Mouse (Mus musculus): ENCODE measurements at regions not wholly inside any gene's neighbourhood (a gene's known extent, or its start where the extent isn't known, plus 50 kb on each side); places are given as distances from the start of the nearest gene placed in this dataset.

DNA sequence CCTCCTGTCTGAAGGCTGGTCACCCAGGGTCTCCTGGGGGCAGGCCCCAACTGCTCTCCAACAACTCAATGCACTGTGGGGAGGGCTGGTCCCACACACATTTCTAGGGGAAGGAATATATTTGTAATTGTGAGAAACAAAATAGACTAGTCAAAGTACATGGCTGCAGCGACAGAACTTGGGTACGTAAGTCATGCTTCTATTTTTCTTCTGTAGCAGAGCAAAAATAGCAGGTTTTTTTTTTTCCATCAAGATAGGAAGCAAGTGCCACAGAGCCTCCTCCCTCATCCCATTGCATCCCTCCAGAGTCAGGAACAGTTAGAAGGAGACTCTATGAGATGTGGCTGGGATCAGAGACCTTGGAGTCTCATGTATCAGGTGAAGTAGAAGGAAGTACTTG is 124.9 kb upstream of the Tnr start:
- no peak for DNase-seq (ENCODE audit: low read depth, low spot score)

DNA sequence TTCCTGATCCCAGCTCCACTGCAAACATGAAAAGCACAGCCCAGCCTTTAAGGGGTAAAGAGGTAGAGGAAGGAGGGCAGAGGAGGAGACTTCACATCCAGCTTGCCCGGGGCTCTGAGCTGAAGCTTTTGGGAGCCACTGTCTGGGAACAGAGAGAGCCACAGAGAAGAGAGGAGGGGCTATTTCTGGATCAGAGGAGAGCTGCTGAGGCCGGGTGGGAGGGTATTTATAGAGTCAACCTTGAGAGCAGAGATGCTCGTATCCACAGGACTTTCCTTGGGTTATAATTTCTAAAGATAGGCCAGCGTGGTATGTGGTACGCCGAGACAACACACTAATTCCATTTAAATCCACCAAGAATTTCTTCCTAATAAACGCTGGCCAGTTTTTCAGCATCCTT is 117.3 kb upstream of the Tnr start:
- DNase-seq (ENCODE audit: low read depth, low spot score) = no peak

DNA sequence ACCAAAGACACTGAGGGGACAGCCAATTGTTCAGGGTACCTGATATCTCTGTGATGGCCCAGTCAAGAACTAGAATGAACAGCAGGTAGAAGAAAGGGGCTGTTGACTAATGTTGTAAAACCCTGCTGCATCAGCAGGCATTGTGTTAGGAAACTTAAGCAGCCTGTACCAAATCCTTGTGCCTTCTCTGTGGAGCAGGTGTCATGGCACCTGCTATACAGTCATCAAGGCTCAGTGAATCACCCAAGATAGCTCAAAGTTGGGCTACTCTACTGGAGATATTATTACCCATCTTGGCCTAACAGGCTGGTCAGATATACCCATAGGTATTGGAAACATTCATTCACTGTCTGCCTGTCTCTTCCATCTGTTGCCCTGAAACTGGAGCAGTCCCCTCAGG is 116.8 kb upstream of the Tnr start:
- DNase-seq (ENCODE audit: low read depth, low spot score) = no peak

DNA sequence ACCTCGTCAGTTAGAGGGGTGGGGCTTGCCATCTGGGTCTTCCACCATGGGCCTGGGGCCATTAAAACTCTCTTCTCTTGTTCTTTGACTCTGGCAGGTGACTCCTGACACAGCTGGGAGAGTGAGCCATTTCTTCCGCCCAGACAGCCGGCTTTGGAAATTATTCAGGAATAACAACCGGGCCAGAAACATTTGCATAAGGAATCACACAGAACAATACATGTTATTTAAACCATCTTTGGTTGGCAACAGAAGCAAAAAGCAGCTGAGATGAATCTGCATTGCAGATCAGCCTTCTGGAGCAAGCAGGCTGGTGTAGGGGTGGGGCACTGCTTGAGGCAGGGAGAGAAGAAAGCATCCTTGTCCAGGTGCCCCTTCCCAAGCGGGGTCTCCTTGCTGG is 110.2 kb upstream of the Tnr start:
- DNase-seq (ENCODE audit: low read depth, low spot score) = peak; percentile 67

DNA sequence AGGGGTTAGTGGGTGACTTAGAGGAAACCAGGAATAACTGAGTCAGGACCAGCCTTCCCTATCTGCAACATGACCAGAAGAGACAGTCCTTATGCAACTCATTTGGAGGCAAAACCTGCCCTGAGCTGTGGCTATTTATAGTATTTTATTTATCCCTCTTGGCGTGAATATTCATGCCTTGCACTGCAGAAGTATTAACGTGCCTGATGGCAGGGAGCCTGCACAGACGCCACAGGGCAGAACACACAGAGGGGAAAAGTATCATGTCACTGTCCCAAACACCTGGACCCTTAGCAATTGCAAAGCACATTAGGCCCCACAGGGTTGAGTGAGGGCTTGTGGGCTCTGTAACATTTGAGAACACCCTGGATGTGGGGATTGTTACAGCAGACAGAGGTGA is 107.9 kb upstream of the Tnr start:
- DNase-seq (ENCODE audit: low read depth, low spot score) = no peak

DNA sequence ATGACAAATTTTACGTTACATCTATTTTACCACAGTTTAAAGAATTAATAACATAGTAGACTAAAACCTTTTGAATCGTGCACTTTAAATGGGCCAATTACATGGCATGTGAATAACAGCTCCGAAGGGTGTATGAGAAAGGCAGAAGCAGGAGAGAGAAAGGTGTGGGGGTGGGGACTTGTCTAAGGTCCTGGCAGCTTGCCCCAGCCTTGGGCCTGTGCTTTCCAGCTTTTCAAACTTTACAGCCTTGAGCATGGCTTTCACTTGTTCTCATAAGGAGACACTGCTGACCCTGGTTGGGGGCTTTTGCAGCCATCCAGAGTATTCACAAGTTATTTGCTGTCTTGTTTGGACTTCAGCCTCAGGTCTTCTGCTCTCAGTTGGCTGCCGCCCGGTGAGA is 106.4 kb upstream of the Tnr start:
- DNase-seq (ENCODE audit: low read depth, low spot score) = no peak

DNA sequence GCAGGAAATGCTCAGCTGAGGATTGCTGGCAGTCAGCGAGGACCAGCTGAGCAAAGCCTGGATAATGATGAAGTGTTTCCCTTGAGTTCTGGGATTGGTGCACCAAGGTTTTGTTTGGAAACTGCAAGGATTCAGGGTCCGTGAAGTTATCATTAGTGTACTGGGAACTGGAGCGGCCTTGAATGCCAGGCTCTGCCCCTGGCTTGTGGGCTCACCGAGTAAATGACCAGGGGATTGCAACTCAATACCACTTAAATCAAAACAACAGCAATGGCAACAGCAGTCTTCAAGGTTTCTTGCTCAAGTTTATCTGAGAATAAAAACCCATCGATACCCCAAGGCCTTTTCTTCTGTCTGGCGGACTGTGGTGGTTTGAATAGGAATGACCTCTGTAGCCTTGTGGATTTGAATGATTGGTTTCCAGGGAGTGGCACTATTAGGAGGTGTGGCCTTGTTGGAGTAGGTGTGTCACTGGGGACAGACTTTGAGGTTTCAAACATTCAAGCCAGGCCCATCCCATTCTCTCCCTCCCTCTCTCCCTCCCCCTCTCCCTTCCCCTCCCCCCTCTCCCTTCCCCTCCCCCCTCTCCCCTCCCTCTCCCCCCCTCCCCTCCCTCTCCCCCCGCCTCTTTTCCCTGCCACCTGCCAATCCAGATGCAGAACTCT is 104.1 kb upstream of the Tnr start:
- DNase-seq (ENCODE audit: low read depth, low spot score) = no peak

DNA sequence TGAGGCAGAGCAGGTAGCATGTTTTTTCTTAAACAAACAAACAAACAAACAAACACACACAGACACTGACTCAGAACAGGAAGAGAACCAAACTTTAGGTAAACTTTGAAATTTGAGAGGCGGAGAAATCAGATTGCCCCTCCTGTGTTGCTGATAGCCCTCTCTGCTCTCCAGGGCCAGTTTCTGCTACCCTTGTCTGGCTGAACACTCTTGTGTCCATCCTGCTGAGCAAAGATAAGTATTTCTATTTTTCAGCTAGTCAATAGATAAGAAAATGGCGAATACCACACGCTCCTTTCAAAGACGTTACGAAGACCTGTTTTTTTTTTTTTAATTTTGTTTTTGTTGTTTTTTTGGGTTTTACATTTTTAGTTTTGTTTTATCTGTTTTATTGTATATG is 103.4 kb upstream of the Tnr start:
- DNase-seq (ENCODE audit: low read depth, low spot score) = no peak

DNA sequence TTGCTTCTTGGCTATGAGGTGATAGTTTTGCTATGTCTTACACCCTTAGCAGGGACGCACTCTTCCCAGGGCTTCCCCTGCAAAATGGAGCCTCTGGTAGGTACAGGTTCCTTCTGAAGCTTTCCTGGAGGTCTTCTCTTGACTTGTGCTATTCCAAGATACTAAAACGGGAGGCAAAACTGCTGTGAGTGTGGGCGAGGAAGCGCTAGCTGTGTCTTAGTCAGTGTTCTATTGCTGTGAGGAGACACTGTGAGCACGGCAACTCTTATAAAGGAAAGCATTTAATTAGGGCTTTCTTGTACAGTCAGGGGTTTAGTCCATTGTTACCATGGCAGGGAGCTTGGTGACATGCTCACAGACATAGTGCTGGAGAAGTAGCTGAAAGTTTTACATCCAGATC is 99.9 kb upstream of the Tnr start:
- peak; percentile 81 for DNase-seq (ENCODE audit: low read depth, low spot score)

DNA sequence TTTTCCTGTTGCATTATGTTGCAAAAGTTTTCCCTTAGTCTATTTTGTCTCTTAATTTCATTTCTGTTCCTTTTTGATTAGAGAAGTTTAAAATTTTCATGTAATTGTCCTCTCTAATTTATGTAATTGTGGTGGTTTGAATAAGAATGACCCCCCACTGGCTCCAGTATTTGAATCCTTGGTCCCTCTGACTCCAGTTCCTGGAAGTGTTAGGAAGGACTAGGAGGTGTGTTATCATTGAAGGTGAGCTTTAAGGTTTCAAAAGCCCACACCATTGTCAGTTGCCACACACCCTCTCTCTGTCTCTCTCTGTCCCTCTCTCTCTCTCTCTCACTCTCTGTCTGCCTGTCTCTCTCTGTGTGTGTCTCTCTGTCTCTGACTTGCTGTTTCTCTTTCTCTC is 93.6 kb upstream of the Tnr start:
- no peak for DNase-seq (ENCODE audit: low read depth, low spot score)

DNA sequence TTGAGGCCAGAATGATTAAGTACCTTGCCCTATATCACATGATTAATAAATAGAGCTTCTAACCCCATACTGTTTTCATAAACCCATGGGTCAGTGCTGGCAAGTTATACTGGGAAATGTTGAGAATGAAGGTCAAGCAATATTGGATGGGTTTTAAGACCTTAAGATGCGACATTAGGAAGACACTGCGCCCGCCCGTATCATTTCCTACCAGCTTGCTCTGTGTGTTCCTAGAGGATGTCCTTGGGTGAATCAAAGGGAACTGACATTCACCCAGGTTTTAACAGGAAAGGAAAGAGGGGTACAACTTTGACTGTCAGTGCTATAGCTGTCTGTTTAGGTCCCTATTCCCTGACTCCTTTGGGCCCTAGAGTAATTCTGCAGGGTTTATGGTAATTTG is 90.0 kb upstream of the Tnr start:
- no peak for DNase-seq (ENCODE audit: low read depth, low spot score)

DNA sequence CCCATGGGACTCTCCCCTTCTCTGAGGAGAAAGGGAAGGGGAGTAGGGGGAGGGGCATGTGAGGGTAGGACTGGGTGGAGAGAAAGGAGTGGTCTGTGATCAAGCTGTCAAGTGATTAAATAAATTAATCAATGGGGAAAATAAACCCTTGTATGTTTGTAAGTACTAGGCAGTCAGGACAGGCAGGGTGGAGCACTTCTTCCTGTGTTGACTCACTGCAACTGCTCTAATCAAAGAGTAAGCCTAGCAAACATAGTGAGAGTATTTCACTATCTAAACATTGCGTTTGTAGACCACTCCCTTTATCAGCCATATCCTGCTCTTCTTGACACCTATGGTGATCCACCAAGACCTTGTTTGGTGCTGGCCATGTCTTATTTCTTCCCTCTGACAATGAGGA is 82.8 kb upstream of the Tnr start:
- DNase-seq (ENCODE audit: low read depth, low spot score) = no peak

DNA sequence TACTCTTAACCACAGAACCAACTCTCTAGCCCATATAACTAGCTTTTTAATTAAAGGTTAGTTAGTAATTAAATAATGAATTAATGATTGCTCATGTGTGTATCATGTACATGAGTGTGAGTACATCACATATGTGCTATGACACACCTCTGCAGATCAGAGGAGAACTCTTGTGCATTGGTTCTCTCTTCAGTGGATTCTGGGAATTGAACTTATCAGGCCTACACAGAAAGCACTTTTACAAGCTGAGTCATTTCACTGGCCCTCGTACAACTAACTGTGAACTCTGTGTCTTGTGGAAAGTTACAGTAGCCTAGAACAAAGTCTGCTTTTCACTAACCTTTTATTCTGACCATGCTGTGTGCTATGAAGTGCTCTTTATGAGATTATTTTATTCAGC is 79.5 kb upstream of the Tnr start:
- no peak for DNase-seq (ENCODE audit: low read depth, low spot score)

DNA sequence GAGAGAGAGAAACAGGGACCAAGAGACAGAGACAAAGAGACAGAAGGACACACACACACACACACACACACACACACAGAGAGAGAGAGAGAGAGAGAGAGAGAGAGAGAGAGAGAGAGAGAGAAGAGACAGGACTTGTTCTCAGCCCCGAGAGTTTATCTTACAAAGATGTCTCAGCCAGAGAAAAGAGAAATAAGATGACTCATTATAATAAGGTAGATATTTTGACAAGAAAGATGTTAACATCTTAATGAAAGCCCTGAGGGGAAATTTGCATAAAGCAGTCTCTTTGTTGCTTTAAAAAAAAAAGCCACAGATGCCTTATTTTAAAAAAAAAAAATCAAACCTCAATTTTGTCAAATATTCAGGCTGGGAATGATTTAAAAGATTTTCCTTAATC is 78.1 kb upstream of the Tnr start:
- DNase-seq (ENCODE audit: low read depth, low spot score) = no peak

DNA sequence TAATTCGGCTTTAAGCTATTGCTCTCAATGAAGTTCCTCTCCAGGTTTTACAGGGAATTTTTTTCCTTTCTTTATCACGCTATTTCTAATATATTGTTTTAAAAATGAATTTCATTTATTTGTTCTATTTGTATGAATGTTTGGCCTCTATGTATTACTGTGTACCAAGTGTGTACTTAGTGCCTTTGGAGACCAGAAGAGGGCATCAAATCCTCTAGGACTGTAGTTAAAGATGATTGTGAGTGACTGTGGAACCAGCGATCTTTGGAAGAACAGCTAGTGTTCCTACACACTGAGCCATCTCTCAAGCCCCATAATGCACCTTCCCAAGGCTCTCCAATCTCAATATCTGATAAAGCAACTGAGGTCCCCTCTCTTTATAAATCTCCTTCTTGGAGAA is 72.1 kb upstream of the Tnr start:
- DNase-seq (ENCODE audit: low read depth, low spot score) = no peak

DNA sequence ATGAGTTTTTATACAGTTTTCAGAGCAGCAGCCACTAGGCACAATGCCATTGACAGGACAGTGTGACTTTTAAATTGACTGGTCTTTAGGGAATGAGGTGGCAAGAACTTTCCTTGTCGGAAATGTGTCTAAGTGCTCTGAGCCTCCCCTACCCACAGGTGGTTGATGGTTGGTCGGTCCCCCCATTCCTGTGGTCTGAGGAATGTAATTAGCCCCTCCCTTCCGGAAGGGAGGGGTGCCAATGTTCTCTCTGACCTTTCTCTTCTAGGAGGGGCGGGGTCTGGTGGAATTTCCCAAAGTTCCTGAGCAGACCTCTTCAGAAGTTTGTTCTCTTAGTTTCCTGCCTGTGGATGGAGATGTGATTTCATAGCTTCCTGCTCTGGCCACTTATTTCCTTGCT is 62.7 kb upstream of the Tnr start:
- no peak for DNase-seq (ENCODE audit: low read depth, low spot score)

DNA sequence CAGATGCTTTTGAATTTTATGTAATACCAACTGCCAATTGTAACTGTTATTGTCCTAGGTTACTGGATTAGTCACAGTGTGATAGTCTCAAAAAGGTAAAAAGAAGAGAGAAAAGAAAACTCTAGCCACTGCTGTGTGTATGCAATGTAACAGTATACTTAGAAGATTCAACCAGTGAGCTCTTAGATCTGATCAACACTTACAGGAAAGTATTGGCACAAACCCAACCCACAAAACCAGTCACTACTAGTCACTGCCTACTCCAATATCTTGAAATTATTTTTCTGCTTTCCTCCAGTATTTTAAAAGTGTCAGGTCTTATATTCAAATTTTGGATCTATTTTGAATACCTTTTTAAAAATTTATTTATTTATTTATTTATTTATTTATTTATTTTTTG is 52.6 kb upstream of the Tnr start:
- no peak for DNase-seq (ENCODE audit: low read depth, low spot score)
